Mouse (Mus musculus) midbrain, embryonic 14.5 days (tissue): Measurements from ENCODE around the gene Slc7a8. TPM values are rescaled to one million over a fixed set of nuclear protein-coding genes. Genes with fewer than 3 reads are reported as not detected.

Experiments used
- ATAC-seq: fragments of 200-750 bp; cut with Nextera tagmentation; 2 replicates; pipeline ENCODE4 v1.8.0; 2017; ENCODE audit warnings: moderate number of reproducible peaks, moderate library complexity; ENCODE audit not compliant: low FRiP score, low TSS enrichment
- DNase-seq: peaks from one replicate; pipeline ENCODE4 v3.0.0-alpha.2; 2015
- H3K27ac ChIP-seq: fragments of 300-500 bp; sonication (generic); replicated peaks from 2 replicates; pipeline ENCODE4 v1.5.1; 2014; ENCODE audit warnings: mild to moderate bottlenecking, low read depth, low read length, moderate library complexity
- H3K27me3 ChIP-seq: fragments of 300-500 bp; sonication (generic); 2 replicates; pipeline ENCODE4 v1.6.1; 2014; ENCODE audit warnings: low read length, control low read depth, mixed read lengths; ENCODE audit not compliant: control insufficient read depth, insufficient read depth
- H3K36me3 ChIP-seq: fragments of 300-500 bp; sonication (generic); 2 replicates; pipeline ENCODE4 v1.6.1; 2014; ENCODE audit warnings: low read length, control low read depth; ENCODE audit not compliant: control insufficient read depth, insufficient read depth
- H3K4me1 ChIP-seq: fragments of 300-500 bp; sonication (generic); 2 replicates; pipeline ENCODE4 v1.6.1; 2014; ENCODE audit warnings: mild to moderate bottlenecking, antibody characterized with exemption, low read length, control low read depth; ENCODE audit not compliant: control insufficient read depth, insufficient read depth
- H3K4me2 ChIP-seq: fragments of 300-500 bp; sonication (generic); 2 replicates; pipeline ENCODE4 v1.6.1; 2014; ENCODE audit warnings: mild to moderate bottlenecking, low read length, moderate library complexity
- H3K4me3 ChIP-seq: fragments of 300-500 bp; sonication (generic); replicated peaks from 2 replicates; pipeline ENCODE4 v1.5.1; 2014; ENCODE audit warnings: low read depth, low read length
- H3K9ac ChIP-seq: fragments of 300-500 bp; sonication (generic); replicated peaks from 2 replicates; pipeline ENCODE4 v1.6.1; 2014; ENCODE audit warnings: mild to moderate bottlenecking, low read length, moderate library complexity
- H3K9me3 ChIP-seq: fragments of 300-500 bp; sonication (generic); 2 replicates; pipeline ENCODE4 v1.6.1; 2016; ENCODE audit warnings: low read length, control low read depth, mixed read lengths; ENCODE audit not compliant: control insufficient read depth
- WGBS: fragments of 180-500 bp; shearing (Covaris S2); extraction: QIAGEN DNeasy Blood & Tissue Kit; methylation state at CpG from one replicate; pipeline ENCODE4 v1.1.7; 2014; 5-methylcytosine and 5-hydroxymethylcytosine counted together
- polyA plus RNA-seq: library from polyadenylated mRNA; unstranded; fragments of >200 nt; fragmentation: Nextera tagmentation; extraction: Ambion mirVana; gene quantifications from 2 replicates; pipeline ENCODE4 v1.2.1, GENCODE M21; 2014

Gene Slc7a8
- polyA plus RNA-seq, 1 experiment from 2014 or later: 7.6 TPM

- Histone ChIP-seq H3K36me3 (no peaks in the 10 kb centered on the region), H3K4me3 (no peak overlapping the region), H3K27ac (0 out of 2 replicates have a peak overlapping the region, but pooled peaks have one; percentile 32), H3K27me3 (no peaks in the 10 kb centered on the region), H3K4me2 (no peak overlapping the region), H3K4me1 (peaks cover 15% of the 10 kb centered on the region; the same call in 1 of the 2 replicates), H3K9me3 (no peaks in the 10 kb centered on the region), H3K9ac (no peak overlapping the region)
- no peak for ATAC-seq
- 72% methylated on average over 13 of the region's 14 CpGs for WGBS
- no peak for DNase-seq
Observed at GRCm38 (mm10) chr14:54753986-54754601, 27.7 kb downstream of the Slc7a8 start.

DNA sequence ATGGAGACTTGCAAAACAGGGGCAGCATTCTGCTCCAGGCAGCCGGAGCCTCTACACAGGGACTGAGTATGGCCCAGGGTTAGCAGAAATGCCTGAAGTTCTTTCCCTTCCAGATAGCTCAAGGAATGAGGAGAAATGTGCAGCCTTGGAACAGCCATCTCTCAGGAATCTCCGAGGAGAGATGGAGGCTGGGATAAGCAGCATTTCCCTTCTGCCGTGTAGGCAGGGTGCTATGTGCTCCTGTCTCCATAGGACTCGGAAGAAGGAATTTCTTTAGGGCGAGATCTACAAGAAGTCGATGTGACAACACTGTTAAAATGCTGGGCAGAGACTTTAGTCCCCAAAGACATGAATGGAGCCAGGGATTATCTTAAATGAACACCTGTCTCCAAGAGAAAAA, 28.8 kb downstream of the Slc7a8 start:
- H3K36me3 ChIP-seq: no peaks in the 10 kb centered on the region
- no peak for ATAC-seq
- H3K4me1 ChIP-seq: peaks cover 15% of the 10 kb centered on the region; the same call in 1 of the 2 replicates
- H3K4me2 ChIP-seq: no peak overlapping the region
- no peak for DNase-seq
- H3K4me3 ChIP-seq: no peak overlapping the region
- no peaks in the 10 kb centered on the region for H3K9me3 ChIP-seq
- no peak overlapping the region for H3K9ac ChIP-seq
- no peak overlapping the region for H3K27ac ChIP-seq
- 90% methylated on average over 6 of the region's 6 CpGs for WGBS
- no peaks in the 10 kb centered on the region for H3K27me3 ChIP-seq

DNA sequence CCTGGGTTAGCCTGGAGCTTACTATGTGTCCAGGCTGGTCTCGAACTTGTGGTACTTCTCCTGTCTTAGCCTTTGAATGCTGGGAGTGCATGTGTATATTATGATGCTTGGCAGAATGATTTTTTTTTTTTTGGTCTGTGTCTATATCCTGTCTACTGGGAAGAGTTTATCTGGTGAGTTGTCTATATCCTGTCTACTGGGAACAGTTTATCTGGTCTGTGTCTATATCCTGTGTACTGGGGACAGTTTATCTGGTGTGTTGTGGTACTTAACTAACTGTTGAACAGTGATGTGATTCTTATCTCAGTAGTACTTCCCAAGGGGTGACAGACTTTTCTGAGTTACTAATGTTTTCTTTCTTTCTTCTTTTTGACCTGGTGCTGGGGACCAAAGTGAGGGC, 30.0 kb downstream of the Slc7a8 start:
- H3K36me3 ChIP-seq: no peaks in the 10 kb centered on the region
- no peaks in the 10 kb centered on the region for H3K9me3 ChIP-seq
- H3K4me3 ChIP-seq: no peak overlapping the region
- no peaks in the 10 kb centered on the region for H3K27me3 ChIP-seq
- no peak overlapping the region for H3K9ac ChIP-seq
- no peak for ATAC-seq
- H3K4me1 ChIP-seq: peaks cover 15% of the 10 kb centered on the region; the same call in 1 of the 2 replicates
- no peak overlapping the region for H3K27ac ChIP-seq
- WGBS: 87% methylated on average over 1 of the region's 1 CpGs
- no peak overlapping the region for H3K4me2 ChIP-seq
- DNase-seq: no peak

GRCm38 (mm10) chr14:54749238-54749637, 32.5 kb downstream of the Slc7a8 start:
- no peaks in the 10 kb centered on the region for H3K9me3 ChIP-seq

DNA sequence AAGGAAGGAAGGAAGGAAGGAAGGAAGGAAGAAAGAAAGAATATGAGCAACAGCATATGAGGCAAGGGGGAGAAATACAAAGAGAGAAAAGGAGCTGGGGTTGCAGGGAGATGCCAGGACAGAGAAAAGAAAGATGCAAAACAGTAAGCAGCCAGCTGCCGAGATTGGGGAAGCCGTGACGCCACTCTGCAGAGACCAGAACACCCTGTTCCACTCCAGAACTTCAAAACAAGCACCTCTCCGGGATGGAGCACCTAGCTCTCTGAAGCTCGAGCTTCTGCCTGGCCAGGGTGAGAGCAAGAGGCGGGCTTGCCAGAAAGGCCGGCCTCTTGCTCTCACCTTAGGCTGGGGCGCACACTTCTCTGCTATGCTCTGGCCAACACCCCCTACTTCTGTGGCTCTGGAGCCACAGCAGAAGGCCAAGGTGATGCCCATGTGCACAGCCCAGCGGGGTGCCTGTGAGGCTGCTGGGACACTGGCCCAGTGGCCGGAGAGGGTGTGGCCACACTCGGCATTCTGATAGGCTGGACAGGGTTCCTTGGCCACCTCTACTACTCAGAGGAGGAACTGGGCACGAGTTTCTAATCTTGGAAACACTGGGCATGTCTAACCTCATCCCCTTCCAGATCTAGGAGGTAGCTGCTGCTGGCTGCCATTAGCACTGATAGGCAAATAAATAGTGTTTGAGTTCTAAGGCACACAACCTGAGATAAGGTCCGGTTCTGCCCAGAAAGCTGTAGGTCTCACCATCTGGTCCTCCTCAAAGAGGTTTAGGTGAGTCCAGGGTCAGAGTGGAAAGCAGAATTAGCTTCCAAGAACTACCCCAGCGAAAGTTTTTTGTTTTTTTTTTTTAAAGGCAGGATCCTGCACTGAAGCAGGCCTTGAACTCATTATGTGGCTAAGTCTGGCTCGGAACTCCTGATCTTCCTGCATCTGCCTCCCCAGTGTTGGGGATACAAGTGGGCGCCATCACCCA, 33.5 kb downstream of the Slc7a8 start:
- Histone ChIP-seq H3K9ac (no peak overlapping the region), H3K4me2 (no peak overlapping the region), H3K27me3 (no peaks in the 10 kb centered on the region), H3K36me3 (no peaks in the 10 kb centered on the region), H3K27ac (no peak overlapping the region), H3K9me3 (no peaks in the 10 kb centered on the region), H3K4me1 (no peaks in the 10 kb centered on the region), H3K4me3 (no peak overlapping the region)
- WGBS: 86% methylated on average over 16 of the region's 16 CpGs
- ATAC-seq: no peak
- DNase-seq: no peak

More at GRCm38 (mm10) chr14:54749238-54749637, 32.5 kb downstream of the Slc7a8 start:
- WGBS: 69% methylated on average over 4 of the region's 4 CpGs
- Histone ChIP-seq H3K4me3 (no peak overlapping the region), H3K9ac (no peak overlapping the region), H3K4me2 (no peak overlapping the region), H3K27me3 (no peaks in the 10 kb centered on the region), H3K36me3 (no peaks in the 10 kb centered on the region), H3K4me1 (peaks cover 9% of the 10 kb centered on the region; the same call in 1 of the 2 replicates), H3K27ac (no peak overlapping the region)
- DNase-seq (no peak), ATAC-seq (no peak)

- Histone ChIP-seq H3K4me1 (no peaks in the 10 kb centered on the region), H3K4me2 (no peak overlapping the region), H3K9ac (no peak overlapping the region), H3K36me3 (no peaks in the 10 kb centered on the region), H3K27me3 (no peaks in the 10 kb centered on the region), H3K27ac (no peak overlapping the region), H3K4me3 (no peak overlapping the region), H3K9me3 (no peaks in the 10 kb centered on the region)
- no peak for DNase-seq
- 97% methylated on average over 9 of the region's 9 CpGs for WGBS
- ATAC-seq: no peak
Observed at GRCm38 (mm10) chr14:54746038-54746437, 35.7 kb downstream of the Slc7a8 start.

GRCm38 (mm10) chr14:54744473-54744872, 37.3 kb downstream of the Slc7a8 start:
- no peak for ATAC-seq
- H3K27me3 ChIP-seq: no peaks in the 10 kb centered on the region
- DNase-seq: no peak
- no peaks in the 10 kb centered on the region for H3K4me1 ChIP-seq
- no peaks in the 10 kb centered on the region for H3K9me3 ChIP-seq
- 80% methylated on average over 8 of the region's 8 CpGs for WGBS
- no peak overlapping the region for H3K4me3 ChIP-seq
- H3K4me2 ChIP-seq: no peak overlapping the region
- no peaks in the 10 kb centered on the region for H3K36me3 ChIP-seq
- no peak overlapping the region for H3K9ac ChIP-seq
- no peak overlapping the region for H3K27ac ChIP-seq

- no peak for ATAC-seq
- Histone ChIP-seq H3K9ac (no peak overlapping the region), H3K9me3 (no peaks in the 10 kb centered on the region), H3K36me3 (no peaks in the 10 kb centered on the region), H3K27ac (no peak overlapping the region), H3K27me3 (no peaks in the 10 kb centered on the region), H3K4me2 (no peak overlapping the region), H3K4me1 (peaks cover 2% of the 10 kb centered on the region; the same call in 1 of the 2 replicates), H3K4me3 (no peak overlapping the region)
- 71% methylated on average over 2 of the region's 2 CpGs for WGBS
- no peak for DNase-seq
Observed at GRCm38 (mm10) chr14:54742375-54742774, 39.4 kb downstream of the Slc7a8 start.
